Mouse (Mus musculus): ENCODE measurements at regions not wholly inside any gene's neighbourhood (a gene's known extent, or its start where the extent isn't known, plus 50 kb on each side); places are given as distances from the start of the nearest gene placed in this dataset.
A peak's percentile ranks its signal among the peaks of the same experiment; 100 is the strongest.
"Not testable (repeated sequence)": the region's sequence is repeated elsewhere in the genome, so short reads cannot be mapped to it uniquely, and the experiment has no call there.

GRCm38 (mm10) chr16:93308666-93309360 is 295.1 kb downstream of the Setd4 start:
- no peaks in the 10 kb centered on the region for H3K27me3 ChIP-seq
- H3K9ac ChIP-seq: no peak overlapping the region
- H3K4me1 ChIP-seq: no peaks in the 10 kb centered on the region
- WGBS: 89% methylated on average over 2 of the region's 2 CpGs
- no peaks in the 10 kb centered on the region for H3K36me3 ChIP-seq (replicated peaks)
- 0 out of 2 replicates have a peak, but pooled peaks cover 2% of the 10 kb centered on the region for H3K9me3 ChIP-seq
- no peak for ATAC-seq (ENCODE audit: low FRiP score)
- H3K4me3 ChIP-seq (replicated peaks): no peak overlapping the region
- no peak overlapping the region for H3K4me2 ChIP-seq
- H3K27ac ChIP-seq: 0 out of 2 replicates have a peak overlapping the region, but pooled peaks have one; percentile 25

- no peaks in the 10 kb centered on the region for H3K27me3 ChIP-seq
- ATAC-seq (ENCODE audit: low FRiP score): no peak
- no peaks in the 10 kb centered on the region for H3K36me3 ChIP-seq (replicated peaks)
- no peaks in the 10 kb centered on the region for H3K4me1 ChIP-seq
- 96% methylated on average over 18 of the region's 18 CpGs for WGBS
- 0 out of 2 replicates have a peak, but pooled peaks cover 2% of the 10 kb centered on the region for H3K9me3 ChIP-seq
- H3K4me2 ChIP-seq: no peak overlapping the region
- H3K9ac ChIP-seq: no peak overlapping the region
- H3K4me3 ChIP-seq (replicated peaks): no peak overlapping the region
- H3K27ac ChIP-seq: no peak overlapping the region
Measured at GRCm38 (mm10) chr16:93306951-93307350, 296.9 kb downstream of the Setd4 start.

GRCm38 (mm10) chr16:93306140-93306539 is 297.7 kb downstream of the Setd4 start:
- not testable (repeated sequence) for H3K9me3 ChIP-seq; H3K9ac ChIP-seq; H3K4me2 ChIP-seq; H3K27ac ChIP-seq; ATAC-seq (ENCODE audit: low FRiP score); H3K36me3 ChIP-seq (replicated peaks); H3K4me1 ChIP-seq; H3K4me3 ChIP-seq (replicated peaks); H3K27me3 ChIP-seq
- whole genome bisulfite sequencing: 71% methylated on average over 7 of the region's 7 CpGs

GRCm38 (mm10) chr16:93294430-93294829 is 309.4 kb downstream of the Setd4 start:
- Histone ChIP-seq H3K36me3 (replicated peaks) (no peaks in the 10 kb centered on the region), H3K4me3 (replicated peaks) (no peak overlapping the region), H3K4me2 (no peak overlapping the region), H3K9ac (no peak overlapping the region), H3K4me1 (peaks cover 14% of the 10 kb centered on the region), H3K27me3 (peaks cover 24% of the 10 kb centered on the region), H3K9me3 (no peaks in the 10 kb centered on the region), H3K27ac (no peak overlapping the region)
- 73% methylated on average over 4 of the region's 5 CpGs for WGBS
- ATAC-seq (ENCODE audit: low FRiP score): no peak

- Histone ChIP-seq H3K9ac (no peak overlapping the region), H3K27me3 (peaks cover 24% of the 10 kb centered on the region), H3K4me3 (replicated peaks) (no peak overlapping the region), H3K9me3 (no peaks in the 10 kb centered on the region), H3K4me2 (no peak overlapping the region), H3K27ac (no peak overlapping the region), H3K4me1 (peaks cover 14% of the 10 kb centered on the region), H3K36me3 (replicated peaks) (no peaks in the 10 kb centered on the region)
- ATAC-seq (ENCODE audit: low FRiP score): peak; percentile 81
- WGBS: 23% methylated on average over 13 of the region's 13 CpGs
Measured at GRCm38 (mm10) chr16:93292965-93293653, 310.8 kb downstream of the Setd4 start.

GRCm38 (mm10) chr16:93292181-93292834 is 311.6 kb downstream of the Setd4 start:
- ATAC-seq (ENCODE audit: low FRiP score): no peak
- H3K9me3 ChIP-seq: no peaks in the 10 kb centered on the region
- H3K27me3 ChIP-seq: peaks cover 24% of the 10 kb centered on the region
- peak overlapping the region; percentile 34 for H3K4me2 ChIP-seq
- no peaks in the 10 kb centered on the region for H3K36me3 ChIP-seq (replicated peaks)
- H3K27ac ChIP-seq: no peak overlapping the region
- no peak overlapping the region for H3K9ac ChIP-seq
- H3K4me1 ChIP-seq: peaks cover 14% of the 10 kb centered on the region
- WGBS: 21% methylated on average over 14 of the region's 14 CpGs
- H3K4me3 ChIP-seq (replicated peaks): no peak overlapping the region

GRCm38 (mm10) chr16:93288036-93288435 is 315.8 kb downstream of the Setd4 start:
- Histone ChIP-seq H3K27me3 (peaks cover 13% of the 10 kb centered on the region), H3K27ac (no peak overlapping the region), H3K9me3 (no peaks in the 10 kb centered on the region), H3K36me3 (replicated peaks) (no peaks in the 10 kb centered on the region), H3K4me3 (replicated peaks) (no peak overlapping the region), H3K9ac (no peak overlapping the region), H3K4me2 (no peak overlapping the region), H3K4me1 (peaks cover 12% of the 10 kb centered on the region)
- WGBS: 79% methylated on average over 3 of the region's 3 CpGs
- no peak for ATAC-seq (ENCODE audit: low FRiP score)

- WGBS: 84% methylated on average over 2 of the region's 2 CpGs
- H3K27ac ChIP-seq: no peak overlapping the region
Measured at GRCm38 (mm10) chr16:93287520-93287919, 316.3 kb downstream of the Setd4 start.

GRCm38 (mm10) chr16:93286816-93287215 is 317.0 kb downstream of the Setd4 start:
- ATAC-seq (ENCODE audit: low FRiP score): no peak
- Histone ChIP-seq H3K4me3 (replicated peaks) (no peak overlapping the region), H3K9ac (no peak overlapping the region), H3K4me2 (no peak overlapping the region), H3K36me3 (replicated peaks) (no peaks in the 10 kb centered on the region), H3K4me1 (no peaks in the 10 kb centered on the region), H3K27ac (no peak overlapping the region), H3K9me3 (no peaks in the 10 kb centered on the region), H3K27me3 (peaks cover 7% of the 10 kb centered on the region)
- WGBS: 77% methylated on average over 3 of the region's 3 CpGs

More at GRCm38 (mm10) chr16:93287520-93287919, 316.3 kb downstream of the Setd4 start:
- peaks cover 10% of the 10 kb centered on the region for H3K27me3 ChIP-seq
- H3K9ac ChIP-seq: no peak overlapping the region
- H3K4me1 ChIP-seq: peaks cover 7% of the 10 kb centered on the region
- no peak for ATAC-seq (ENCODE audit: low FRiP score)
- no peak overlapping the region for H3K4me2 ChIP-seq
- no peaks in the 10 kb centered on the region for H3K36me3 ChIP-seq (replicated peaks)
- H3K9me3 ChIP-seq: no peaks in the 10 kb centered on the region
- no peak overlapping the region for H3K4me3 ChIP-seq (replicated peaks)

GRCm38 (mm10) chr16:93285191-93285590 is 318.7 kb downstream of the Setd4 start:
- peaks cover 4% of the 10 kb centered on the region for H3K27me3 ChIP-seq
- no peak for ATAC-seq (ENCODE audit: low FRiP score)
- 88% methylated on average over 6 of the region's 6 CpGs for WGBS
- H3K4me2 ChIP-seq: no peak overlapping the region
- no peaks in the 10 kb centered on the region for H3K9me3 ChIP-seq
- H3K27ac ChIP-seq: no peak overlapping the region
- no peak overlapping the region for H3K9ac ChIP-seq
- H3K36me3 ChIP-seq (replicated peaks): no peaks in the 10 kb centered on the region
- H3K4me3 ChIP-seq (replicated peaks): no peak overlapping the region
- H3K4me1 ChIP-seq: no peaks in the 10 kb centered on the region

- Histone ChIP-seq H3K4me1 (no peaks in the 10 kb centered on the region), H3K9ac (no peak overlapping the region), H3K9me3 (no peaks in the 10 kb centered on the region), H3K36me3 (replicated peaks) (no peaks in the 10 kb centered on the region), H3K4me3 (replicated peaks) (no peak overlapping the region), H3K27me3 (no peaks in the 10 kb centered on the region), H3K27ac (no peak overlapping the region), H3K4me2 (no peak overlapping the region)
- no peak for ATAC-seq (ENCODE audit: low FRiP score)
- 39% methylated on average over 1 of the region's 1 CpGs for WGBS
Measured at GRCm38 (mm10) chr16:93281715-93282114, 322.1 kb downstream of the Setd4 start.

GRCm38 (mm10) chr16:93272636-93273035 is 331.2 kb downstream of the Setd4 start:
- WGBS: 73% methylated on average over 8 of the region's 8 CpGs
- H3K27me3 ChIP-seq: no peaks in the 10 kb centered on the region
- H3K4me1 ChIP-seq: no peaks in the 10 kb centered on the region
- H3K9me3 ChIP-seq: no peaks in the 10 kb centered on the region
- no peak for ATAC-seq (ENCODE audit: low FRiP score)
- H3K27ac ChIP-seq: no peak overlapping the region
- H3K9ac ChIP-seq: no peak overlapping the region
- no peaks in the 10 kb centered on the region for H3K36me3 ChIP-seq (replicated peaks)
- H3K4me2 ChIP-seq: no peak overlapping the region
- no peak overlapping the region for H3K4me3 ChIP-seq (replicated peaks)
